Mouse (Mus musculus): ENCODE data around the gene Lpp.

GRCm38 (mm10) chr16:25010980-25011877 is 617.9 kb downstream of the Lpp start:
- TF ChIP-seq POLR2A (IDR thresholded peaks at IDR 0.05; ENCODE audit: low read depth, low read length) (no peak), CTCF (conservative IDR thresholded peaks at IDR 0.05 in 1 of 2, IDR thresholded peaks at IDR 0.05 in 1 of 2; ENCODE audit: low read depth in 2 of 2, low read length in 2 of 2) (no peak), MXI1 (IDR thresholded peaks at IDR 0.05; ENCODE audit: low read depth, low read length) (no peak)

Measured in CH12.LX (cell line).